Mouse (Mus musculus) neutrophil, adult 5-6 weeks (primary cell): ENCODE measurements at regions not wholly inside any gene's neighbourhood (a gene's known extent, or its start where the extent isn't known, plus 50 kb on each side); places are given as distances from the start of the nearest gene placed in this dataset.

ENCODE experiments used
- ATAC-seq: fragments of 151-379, 151-347 bp; 2 replicates; pipeline ENCODE4 v1.8.0; 2017; ENCODE audit warnings: mild to moderate bottlenecking, moderate TSS enrichment; ENCODE audit not compliant: insufficient number of reproducible peaks, poor library complexity, low FRiP score, severe bottlenecking; ENCODE audit errors: extremely low read depth

GRCm38 (mm10) chr1:128472022-128472712, 55.0 kb upstream of the Dars start:
- no peak for ATAC-seq

- ATAC-seq, result no peak
Measured at GRCm38 (mm10) chr1:128470786-128471185, 53.6 kb upstream of the Dars start.

GRCm38 (mm10) chr1:128469054-128469453, 51.9 kb upstream of the Dars start:
- ATAC-seq, result no peak
